Mouse (Mus musculus) adrenal gland, adult 8-10 months (tissue): ENCODE measurements around the gene Lman2l. TPM values are rescaled to one million over a fixed set of nuclear protein-coding genes. Genes with fewer than 3 reads are reported as not detected.

Source experiments
- DNase-seq: peaks from one replicate; pipeline ENCODE4 v3.0.0; 2022
- total RNA-seq, 4 experiments: library from RNA; stranded (reverse); gene quantifications; 2 replicates each; pipeline ENCODE4 v1.2.4; 2022

Gene Lman2l
- 10 to 100 TPM; 43.0 to 59.8 (median 46.6) TPM for total RNA-seq

GRCm38 (mm10) chr1:36444471-36445464 is at the start of gene Lman2l:
Gene Lman2l, minus strand, starts transcription at chr1:36445271.
- DNase-seq = peak; percentile 96

- no peak for DNase-seq
Measured at GRCm38 (mm10) chr1:36493299-36493698, 48.2 kb upstream of the Lman2l start.

GRCm38 (mm10) chr1:36492416-36493139 is 47.5 kb upstream of the Lman2l start:
- no peak for DNase-seq

GRCm38 (mm10) chr1:36489661-36490060 is 44.6 kb upstream of the Lman2l start:
- DNase-seq = no peak

DNA sequence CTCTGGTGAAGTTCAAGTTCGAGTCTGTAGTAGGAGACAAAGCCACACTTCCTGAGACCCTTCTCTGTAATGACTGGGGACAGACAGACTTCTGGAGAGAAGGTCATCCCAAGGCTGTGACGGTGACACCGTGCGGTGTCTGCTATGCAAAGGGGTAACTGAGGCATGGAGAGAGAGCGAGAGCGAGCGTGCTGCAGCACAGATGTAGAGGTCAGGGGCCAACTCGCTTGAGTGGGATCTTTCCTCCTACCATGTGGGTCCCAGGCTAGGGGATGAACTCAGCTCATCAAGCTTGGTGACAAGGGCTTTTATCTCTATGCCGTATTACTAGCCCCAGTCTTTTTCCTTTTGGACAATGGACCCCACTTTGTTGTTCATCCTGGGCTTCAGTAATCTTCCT is 42.0 kb upstream of the Lman2l start:
- DNase-seq = no peak

DNA sequence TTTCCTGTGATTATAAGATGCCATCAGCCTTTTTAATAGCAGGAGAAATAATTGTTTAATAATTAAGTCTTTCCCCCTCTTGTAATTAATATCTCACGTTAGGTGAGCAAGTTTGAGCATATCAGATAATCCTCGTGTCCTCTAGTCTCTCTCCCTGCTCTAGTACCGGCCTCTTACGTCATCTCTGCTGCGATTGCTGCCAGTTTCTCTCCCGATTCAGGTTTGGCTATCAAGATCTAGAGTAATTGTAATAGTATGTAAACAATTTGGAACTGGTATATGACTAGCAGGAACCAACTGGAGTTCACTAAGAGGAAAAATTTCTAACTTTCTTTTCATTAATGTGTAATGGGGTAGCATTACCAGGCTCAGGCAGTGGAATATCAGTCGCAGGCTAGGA is 40.0 kb upstream of the Lman2l start:
- no peak for DNase-seq

GRCm38 (mm10) chr1:36483825-36484224 is 38.8 kb upstream of the Lman2l start:
- DNase-seq = no peak

- DNase-seq = no peak
Measured at GRCm38 (mm10) chr1:36479903-36480899, 35.1 kb upstream of the Lman2l start.

DNA sequence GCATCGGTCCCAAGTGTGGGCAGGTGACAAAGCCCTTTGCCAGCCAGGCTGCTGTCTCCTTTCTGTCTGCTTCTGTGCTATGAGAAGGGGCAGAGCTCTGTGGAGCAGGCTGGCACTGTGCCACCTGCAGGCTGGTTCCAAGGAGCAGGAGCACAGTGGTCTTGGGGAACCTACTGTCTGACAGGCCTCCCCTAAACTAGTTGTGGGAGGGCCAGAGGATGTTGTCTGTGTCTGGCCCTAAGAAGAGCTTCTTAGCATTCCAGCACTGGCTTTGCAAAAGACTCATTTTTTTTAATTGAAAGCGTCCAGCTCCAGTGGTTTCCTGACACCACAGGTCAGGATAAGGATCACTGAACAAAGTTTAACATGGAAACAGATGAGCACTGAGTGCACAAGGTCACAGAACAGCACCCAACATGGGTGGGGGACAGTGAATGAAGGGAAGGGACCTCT is 33.3 kb upstream of the Lman2l start:
- no peak for DNase-seq

- DNase-seq = no peak
Measured at GRCm38 (mm10) chr1:36476426-36476825, 31.4 kb upstream of the Lman2l start.

- no peak for DNase-seq
Measured at GRCm38 (mm10) chr1:36475480-36476110, 30.5 kb upstream of the Lman2l start.

DNA sequence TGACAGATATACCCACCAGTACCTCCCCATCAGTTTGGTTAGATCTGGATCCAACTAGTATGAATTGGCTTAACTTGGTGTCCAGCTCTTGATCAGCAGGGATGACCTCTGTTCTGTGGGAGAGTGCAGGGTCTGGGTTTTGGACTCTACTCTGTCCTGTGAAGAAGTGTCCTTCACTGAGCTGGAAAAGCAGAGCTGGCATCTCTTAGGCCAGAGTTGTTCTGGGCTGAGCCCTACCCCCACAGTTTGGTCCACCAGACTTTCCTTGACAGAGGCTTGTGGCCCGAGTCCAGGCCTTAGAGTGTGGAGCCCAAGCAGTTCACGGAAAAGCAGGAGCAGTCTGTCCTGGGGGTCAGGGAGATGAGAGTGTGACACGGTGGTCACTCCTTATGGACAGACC is 29.6 kb upstream of the Lman2l start:
- no peak for DNase-seq

DNA sequence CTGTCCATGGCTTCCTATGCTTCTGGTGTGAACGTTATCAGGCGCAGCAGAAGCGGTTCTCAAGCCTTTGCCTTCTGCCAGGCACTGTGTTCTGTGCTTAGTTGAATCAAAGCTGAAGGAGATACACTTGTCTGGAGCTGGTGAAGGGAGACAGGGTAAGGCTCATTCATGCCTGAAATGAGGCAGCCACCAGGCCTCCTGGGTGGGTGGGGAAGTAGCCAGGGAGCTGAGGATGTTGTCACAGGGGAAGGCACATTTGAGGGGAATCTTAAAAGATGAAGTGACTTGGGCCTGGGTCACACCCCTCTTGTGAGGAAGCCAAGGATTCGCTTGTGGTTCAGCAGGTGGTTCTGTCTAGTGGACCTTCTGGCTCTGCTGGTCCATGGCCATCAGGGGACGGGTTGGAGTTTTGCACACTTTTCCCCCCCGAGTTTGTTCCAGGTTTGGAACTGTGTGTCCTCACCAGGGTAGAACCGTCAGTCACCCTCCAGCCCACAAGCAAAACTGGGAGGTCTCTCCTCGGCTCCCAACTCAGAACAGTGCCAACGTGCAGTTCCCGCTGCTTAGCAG is 28.2 kb upstream of the Lman2l start:
- DNase-seq = no peak

DNA sequence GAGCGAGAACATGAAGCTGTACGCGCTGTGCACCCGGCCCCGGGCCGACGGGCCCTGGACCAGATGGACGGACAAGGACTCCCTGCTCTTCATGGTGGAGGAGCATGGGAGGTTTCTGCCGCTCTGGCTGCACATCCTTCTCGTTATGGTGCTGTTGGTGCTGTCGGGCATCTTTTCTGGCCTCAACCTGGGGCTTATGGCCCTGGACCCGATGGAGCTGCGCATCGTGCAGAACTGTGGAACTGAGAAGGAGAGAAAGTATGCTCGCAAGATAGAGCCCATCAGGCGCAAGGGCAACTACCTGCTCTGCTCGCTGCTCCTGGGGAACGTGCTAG is 27.0 kb upstream of the Lman2l start:
- DNase-seq = no peak

DNA sequence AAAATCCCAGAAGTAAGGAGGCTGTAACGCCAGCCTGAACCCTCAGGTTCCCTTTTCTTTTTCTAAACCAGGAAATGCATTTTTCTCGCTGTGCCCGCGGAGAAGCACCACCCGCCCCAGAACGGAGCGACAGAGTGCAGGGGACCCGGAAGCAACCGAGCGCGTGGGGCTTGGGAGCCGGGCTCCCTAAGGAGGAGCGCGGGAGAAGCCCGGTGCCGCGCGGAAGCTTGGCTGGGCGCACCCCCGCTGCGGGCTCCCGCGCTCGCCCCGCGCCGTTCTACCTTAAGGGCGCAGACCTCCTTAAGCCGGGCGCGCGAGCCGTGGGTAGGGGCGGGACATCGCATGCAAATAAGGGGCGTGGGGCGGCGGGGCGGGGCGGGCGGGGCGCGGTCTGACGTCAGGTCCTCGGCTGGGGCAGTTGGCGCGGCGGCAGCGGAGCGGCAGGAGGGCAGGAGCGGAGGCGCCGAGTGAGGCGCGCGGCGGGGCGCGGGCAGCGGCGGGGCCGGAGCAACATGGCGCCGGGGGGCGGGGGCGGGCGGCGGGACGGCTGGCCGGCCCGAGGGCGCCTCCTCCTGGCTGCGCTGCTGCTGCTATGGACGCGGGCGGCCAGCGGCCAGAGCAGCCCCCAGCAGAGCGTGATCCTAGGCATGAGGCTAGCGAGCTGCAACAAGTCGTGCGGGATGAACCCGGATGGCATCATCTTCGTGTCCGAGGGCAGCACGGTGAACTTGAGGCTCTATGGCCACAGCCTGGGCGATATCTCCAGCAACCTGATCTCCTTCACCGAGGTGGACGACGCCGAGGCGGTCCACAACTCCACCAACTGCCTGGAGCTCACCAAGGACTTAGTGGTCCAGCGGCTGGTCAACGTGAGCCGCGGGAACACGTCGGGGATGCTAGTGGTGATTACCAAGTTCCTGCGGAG is 26.4 kb upstream of the Lman2l start, which contains the start of gene Cnnm4:
Cnnm4 (plus strand) TSS at position 440 of the 925 bp plus-strand sequence.
- DNase-seq = peak; percentile 80

GRCm38 (mm10) chr1:36469811-36470444 is 24.9 kb upstream of the Lman2l start:
- no peak for DNase-seq

GRCm38 (mm10) chr1:36467446-36467845 is 22.4 kb upstream of the Lman2l start:
- no peak for DNase-seq

DNA sequence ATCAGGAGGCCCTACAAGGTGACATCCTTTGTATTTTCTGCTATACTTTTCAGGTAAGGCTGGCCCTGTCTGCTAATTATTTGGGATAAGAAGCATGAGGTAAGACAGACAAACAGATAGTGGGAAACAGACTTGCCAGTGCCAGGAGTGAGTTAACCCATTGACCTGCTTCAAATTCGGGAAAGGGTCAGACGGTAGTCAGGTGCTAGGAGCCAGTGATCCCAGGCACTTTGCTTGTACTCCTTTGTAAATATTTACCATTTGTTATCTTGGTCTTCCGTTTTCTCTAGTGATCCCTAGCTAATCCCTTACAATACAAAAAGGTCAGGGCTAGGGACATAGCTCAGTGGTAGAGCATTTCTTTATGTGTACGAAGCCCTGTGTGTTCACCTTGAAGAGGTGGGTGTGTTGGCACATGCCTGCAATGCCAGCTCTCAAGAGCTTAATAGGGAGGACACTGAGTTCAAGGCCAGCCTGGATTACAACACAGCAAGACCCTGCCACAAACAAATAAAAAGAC is 20.6 kb upstream of the Lman2l start:
- DNase-seq = no peak

DNA sequence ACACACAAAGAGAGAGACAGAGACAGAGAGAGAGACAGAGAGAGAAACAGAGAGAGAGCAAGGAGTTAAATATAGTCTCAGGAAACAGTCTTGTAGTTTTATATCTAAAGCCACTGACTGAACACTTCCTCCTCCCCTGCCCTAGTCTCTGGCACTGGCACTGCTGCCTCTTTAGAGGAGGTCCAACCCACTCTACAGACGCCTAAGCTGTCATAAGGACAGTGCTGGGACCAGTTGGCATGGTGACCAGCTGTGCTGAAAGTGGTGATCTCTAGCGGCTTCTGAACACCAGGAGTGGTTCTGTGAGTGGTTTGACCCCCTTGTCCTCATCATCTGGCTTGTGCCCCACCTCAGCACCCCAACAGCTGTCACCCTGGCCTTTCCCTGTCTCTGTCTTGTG is 16.8 kb upstream of the Lman2l start:
- no peak for DNase-seq
